Mouse (Mus musculus) WW6 (cell line): ENCODE measurements at regions not wholly inside any gene's neighbourhood (a gene's known extent, or its start where the extent isn't known, plus 50 kb on each side); places are given as distances from the start of the nearest gene placed in this dataset.

ENCODE experiments used
- DNase-seq: peaks from one replicate; pipeline ENCODE4 v3.0.0-alpha.2; 2013; ENCODE audit warnings: low read depth, low spot score

- no peak for DNase-seq
These were observed 237.1 kb downstream of the Rps15a start for GRCm38 (mm10) chr7:117878903-117879302.

DNA sequence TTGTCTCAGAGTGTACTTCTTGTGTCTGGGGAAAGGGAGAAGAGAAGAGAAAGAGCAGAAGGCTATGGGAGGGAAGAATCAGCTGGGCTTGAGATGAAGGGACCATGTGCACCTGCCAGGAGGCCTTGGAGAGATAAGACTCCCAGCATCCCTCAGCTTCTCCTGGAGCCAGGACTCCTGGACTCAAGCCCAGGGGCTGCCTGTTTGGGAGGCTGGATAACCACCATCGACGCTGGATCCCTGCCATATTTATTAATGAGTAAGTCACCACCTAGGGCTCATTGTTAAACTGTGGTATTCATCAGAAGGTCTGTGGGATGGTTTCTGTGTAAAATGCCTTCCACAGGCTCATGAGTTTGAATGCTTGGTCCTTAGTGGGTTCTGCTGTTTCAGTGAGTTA, 240.7 kb downstream of the Rps15a start:
- no peak for DNase-seq

- DNase-seq, result no peak
These were observed 256.6 kb downstream of the Rps15a start for GRCm38 (mm10) chr7:117859419-117859818.

- no peak for DNase-seq
These were observed 260.0 kb downstream of the Rps15a start for GRCm38 (mm10) chr7:117855955-117856354.

DNA sequence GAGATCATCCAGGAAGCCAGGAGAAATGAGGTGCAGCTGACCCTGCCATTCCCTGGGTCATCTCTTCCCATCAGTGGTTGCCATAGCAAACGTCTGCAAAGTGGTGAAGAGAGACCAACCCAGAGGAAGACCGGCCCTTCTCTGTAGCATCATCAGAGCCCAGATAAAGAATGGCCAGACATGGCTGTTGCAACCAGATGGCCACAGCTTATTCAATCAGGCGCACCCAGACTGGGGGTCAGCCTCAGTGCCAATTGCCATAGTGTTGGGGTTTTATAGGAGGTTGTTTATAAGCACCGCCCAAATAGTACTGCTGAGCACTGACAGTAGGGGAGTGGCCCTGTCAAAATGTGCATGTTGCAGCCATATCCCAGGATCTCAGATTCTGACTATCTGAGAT, 262.3 kb downstream of the Rps15a start:
- DNase-seq, result no peak

DNA sequence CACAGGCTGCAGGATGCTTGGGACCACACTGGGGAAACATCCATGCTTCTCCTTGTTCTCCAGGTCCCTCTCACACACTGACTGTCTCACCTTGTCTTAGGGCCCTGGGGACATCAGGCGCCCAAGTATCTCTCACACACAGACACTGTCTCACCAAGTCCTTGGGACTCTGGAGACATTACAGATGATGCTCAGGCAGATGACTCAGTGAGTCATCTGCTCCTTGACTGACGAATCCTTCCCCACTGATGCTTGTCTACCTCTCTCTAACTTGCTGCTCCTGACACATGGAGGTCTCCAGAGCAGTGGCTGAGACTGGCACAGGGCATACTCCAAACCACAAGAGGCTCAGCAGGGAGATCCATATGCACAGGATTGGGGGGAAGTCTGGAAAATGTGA, 263.1 kb downstream of the Rps15a start:
- DNase-seq, result no peak

DNA sequence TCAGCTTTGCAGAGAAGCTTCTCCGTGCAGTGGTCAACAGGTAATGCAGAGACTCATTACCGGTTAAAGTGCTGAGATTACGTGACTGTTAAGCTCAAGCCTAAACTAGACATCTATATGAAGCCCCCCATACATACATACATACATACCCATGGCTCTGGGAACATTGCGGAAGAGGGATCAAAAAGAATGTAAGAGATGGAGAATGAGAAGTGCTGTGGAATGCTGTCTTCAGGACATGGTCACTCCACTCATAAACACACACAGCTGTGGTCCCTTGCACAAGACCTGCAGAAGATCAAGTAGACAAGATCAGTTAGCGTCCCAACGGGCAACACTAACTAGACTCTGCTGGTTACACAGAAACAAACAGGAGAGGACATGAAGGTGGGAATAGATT, 265.2 kb downstream of the Rps15a start:
- DNase-seq, result no peak

- no peak for DNase-seq
These were observed 269.9 kb downstream of the Rps15a start for GRCm38 (mm10) chr7:117846041-117846440.

GRCm38 (mm10) chr7:117842780-117843179, 273.2 kb downstream of the Rps15a start:
- DNase-seq, result no peak

- no peak for DNase-seq
These were observed 321.0 kb downstream of the Rps15a start for GRCm38 (mm10) chr7:117795035-117795434.

DNA sequence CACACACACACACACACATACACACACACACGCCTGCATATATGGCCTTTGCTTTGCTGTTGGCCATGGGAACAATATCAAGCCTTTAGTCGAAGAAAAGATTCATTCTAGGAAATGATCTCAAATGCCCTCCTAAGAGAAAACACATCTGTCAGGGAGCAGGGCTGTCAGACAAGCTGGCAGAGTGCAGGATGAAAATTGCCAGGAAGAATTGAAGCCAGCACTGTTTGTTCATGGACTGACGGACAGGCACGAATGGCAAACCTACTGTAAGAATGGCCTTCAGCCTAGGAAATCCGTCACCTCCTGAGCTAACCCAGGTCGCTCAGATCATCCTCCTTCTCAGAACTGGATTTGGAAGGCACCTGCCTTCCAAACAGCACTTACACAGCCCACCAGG, 322.0 kb downstream of the Rps15a start:
- no peak for DNase-seq

GRCm38 (mm10) chr7:117792456-117792855, 323.5 kb downstream of the Rps15a start:
- no peak for DNase-seq

GRCm38 (mm10) chr7:117778996-117779395, 337.0 kb downstream of the Rps15a start:
- DNase-seq, result no peak

- no peak for DNase-seq
These were observed 338.1 kb downstream of the Rps15a start for GRCm38 (mm10) chr7:117777921-117778320.

DNA sequence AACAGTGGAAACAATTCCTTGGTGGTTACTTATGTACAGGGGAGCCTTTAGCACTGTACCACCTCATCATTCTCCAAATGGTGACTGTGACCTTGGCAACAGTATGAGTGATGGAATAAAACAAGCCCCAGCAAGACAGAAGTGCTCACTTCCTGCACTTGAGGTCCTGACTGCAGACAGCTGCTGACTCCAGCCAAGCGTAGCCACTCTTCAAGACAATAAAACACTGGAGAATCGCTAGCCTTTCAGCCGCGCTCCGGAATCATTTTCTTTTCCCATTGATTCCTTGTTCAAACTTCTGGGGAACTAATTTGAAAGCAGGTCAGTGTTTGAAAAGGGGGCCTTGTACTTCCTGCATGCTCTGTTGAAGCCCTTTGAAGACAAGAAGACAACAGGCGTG, 344.2 kb downstream of the Rps15a start:
- no peak for DNase-seq

DNA sequence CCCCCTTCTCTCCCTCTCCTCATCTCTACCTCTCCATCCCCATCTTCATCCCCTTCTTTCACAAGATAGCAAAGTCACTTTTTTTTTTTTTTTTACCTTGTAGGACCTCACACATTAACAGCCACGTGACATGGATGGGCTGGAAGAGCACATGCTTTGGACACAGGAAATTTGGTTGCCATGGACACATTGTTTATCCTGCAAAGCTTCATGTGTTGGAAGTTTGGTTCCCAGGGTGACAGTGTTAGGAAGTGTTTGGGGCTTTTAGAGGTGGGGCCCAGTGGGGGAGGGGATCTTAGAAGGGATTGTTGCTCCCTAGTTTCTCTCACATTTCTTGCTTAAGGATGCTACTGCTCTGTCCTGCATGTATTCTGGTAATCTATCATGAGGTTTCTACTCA, 356.5 kb downstream of the Rps15a start:
- no peak for DNase-seq

GRCm38 (mm10) chr7:117757033-117757432, 359.0 kb downstream of the Rps15a start:
- DNase-seq, result no peak

DNA sequence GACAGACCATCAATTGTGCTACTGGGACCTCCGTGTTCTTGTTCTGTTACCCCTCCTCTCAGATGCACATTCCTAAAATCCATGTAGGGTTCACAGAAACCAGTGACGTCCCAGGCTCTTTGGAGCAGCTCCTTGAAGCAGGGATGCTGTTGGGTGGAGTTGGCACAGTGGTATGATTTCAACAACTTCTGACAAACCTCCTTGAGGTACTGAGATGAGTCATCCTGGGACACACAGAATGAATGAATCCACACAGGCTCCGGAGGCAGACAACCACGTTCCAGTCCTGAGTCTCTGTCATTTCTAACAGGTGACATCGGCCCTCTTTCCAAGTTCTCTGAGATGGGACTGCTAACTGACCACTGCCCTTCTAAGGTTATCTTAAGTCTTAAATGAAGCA, 360.2 kb downstream of the Rps15a start:
- no peak for DNase-seq

- no peak for DNase-seq
These were observed 362.7 kb downstream of the Rps15a start for GRCm38 (mm10) chr7:117753296-117753695.

GRCm38 (mm10) chr7:117752302-117753185, 363.4 kb downstream of the Rps15a start:
- DNase-seq, result no peak

DNA sequence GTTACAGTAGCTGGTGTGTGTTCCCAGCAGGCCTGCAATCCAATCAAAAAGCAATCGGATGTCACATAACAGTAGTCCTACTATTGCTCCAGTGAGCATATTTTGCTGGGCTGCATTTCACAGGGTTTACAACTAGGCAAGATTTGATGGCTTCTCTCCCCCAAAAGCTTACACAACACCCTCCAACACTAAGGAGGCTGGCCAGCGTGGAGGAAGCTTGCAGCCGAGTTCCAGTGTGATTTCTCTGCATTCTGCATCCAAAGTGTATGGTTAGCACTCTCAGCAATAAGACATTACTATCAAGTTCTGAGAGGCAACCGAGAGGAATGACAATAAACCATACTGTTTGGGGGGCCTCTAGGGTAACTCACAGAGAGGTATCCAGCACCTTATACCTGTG, 367.2 kb downstream of the Xylt1 start:
- no peak for DNase-seq

DNA sequence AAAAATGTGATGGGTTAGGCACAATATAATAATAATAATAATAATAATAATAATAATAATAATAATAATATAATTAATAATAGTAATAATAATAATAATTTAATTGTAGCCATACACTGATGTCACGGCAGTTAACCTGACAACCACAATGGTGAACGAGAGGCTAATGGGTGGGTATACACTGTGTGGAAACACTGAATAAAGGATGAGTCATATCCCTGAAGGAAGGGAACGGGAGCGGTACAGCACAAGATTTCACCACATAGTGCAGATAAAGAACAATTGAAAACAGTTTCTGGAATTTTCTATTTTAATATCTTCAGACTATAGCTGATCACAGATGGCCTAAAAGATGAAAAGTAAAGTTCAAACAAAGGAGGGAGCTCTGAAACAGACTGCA, 365.6 kb downstream of the Xylt1 start:
- DNase-seq, result no peak

DNA sequence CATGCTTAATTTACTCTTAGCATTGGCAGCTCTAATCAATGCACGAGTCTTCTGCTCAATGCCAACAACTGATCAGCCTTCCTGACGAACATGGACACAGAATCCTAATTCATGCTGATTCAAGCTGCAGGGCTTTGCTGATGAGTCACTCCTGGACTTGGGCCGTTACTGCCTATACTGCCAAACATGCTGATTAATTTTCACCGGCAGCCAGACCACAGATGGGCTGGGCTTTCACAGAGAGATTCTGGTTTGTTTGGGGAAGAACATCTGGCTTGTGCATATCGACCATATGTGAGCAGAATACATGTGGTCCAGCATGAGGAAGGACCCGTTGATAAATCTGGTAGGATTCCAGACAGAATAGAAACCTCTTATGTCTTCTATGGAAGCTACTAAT, 358.9 kb downstream of the Xylt1 start:
- no peak for DNase-seq

DNA sequence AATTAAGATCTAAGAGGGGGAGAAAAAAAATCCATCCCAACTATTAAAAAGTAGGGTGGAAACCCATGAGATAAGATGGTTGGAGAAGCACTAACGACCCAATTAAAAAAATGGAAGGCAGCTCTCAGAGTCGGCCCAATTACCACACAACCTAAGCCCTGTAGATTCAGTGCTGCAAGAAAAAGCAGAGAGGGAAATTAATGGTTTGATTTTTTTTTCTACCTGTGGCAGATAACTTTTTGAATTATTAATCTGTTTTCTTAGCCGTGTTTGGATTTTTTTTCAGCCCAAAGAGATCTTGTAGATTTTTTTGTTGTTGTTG, 354.9 kb downstream of the Xylt1 start:
- no peak for DNase-seq
